Mouse (Mus musculus): ENCODE results near the gene Mpnd. TPM values are rescaled to one million over a fixed set of nuclear protein-coding genes. Genes with fewer than 3 reads are reported as not detected.

The Mpnd gene
- polyA plus RNA-seq, 1 experiment from 2014 or later = 115 TPM

DNA sequence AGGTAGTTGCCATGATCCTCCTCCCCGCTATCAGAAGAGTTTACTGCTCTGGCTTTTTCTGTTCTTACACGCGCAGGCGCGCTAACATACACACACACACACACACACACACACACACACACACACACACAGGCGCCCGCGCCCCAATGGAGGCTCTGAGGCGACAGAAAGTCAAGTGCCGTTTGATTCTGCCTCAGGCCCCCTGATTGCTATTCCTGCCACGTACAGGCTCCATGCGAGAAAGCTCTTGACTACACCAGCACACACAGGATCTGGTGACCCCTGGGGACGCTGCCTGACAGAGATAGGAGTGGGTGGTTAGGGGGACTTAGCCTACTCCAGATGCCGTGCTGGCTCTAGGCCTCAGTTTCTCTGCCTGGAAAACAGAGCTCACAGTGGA, 36.0 kb upstream of the Mpnd start:
- DNase-seq (ENCODE audit: low spot score) (no peak), ATAC-seq (replicated peaks; ENCODE audit: low FRiP score, low TSS enrichment, low read depth) (no peak)
- Histone ChIP-seq H3K4me3 (ENCODE audit: low read depth, low read length) (no peak overlapping the region), H3K9me3 (ENCODE audit: control insufficient read depth, low read length) (no peaks in the 10 kb centered on the region), H3K4me1 (replicated peaks; ENCODE audit: control insufficient read depth, insufficient read depth, low read length) (peaks cover 9% of the 10 kb centered on the region; the same call in 1 of the 2 replicates), H3K36me3 (ENCODE audit: control insufficient read depth, insufficient read depth, low read length) (peaks cover 33% of the 10 kb centered on the region), H3K4me2 (ENCODE audit: low read length) (no peak overlapping the region), H3K27ac (ENCODE audit: low read depth) (no peak overlapping the region), H3K9ac (ENCODE audit: low read length) (no peak overlapping the region), H3K27me3 (replicated peaks; ENCODE audit: control insufficient read depth, insufficient read depth, low read length) (peaks cover 10% of the 10 kb centered on the region; the same call in 1 of the 2 replicates)
- WGBS = 53% methylated on average over 14 of the region's 14 CpGs

DNA sequence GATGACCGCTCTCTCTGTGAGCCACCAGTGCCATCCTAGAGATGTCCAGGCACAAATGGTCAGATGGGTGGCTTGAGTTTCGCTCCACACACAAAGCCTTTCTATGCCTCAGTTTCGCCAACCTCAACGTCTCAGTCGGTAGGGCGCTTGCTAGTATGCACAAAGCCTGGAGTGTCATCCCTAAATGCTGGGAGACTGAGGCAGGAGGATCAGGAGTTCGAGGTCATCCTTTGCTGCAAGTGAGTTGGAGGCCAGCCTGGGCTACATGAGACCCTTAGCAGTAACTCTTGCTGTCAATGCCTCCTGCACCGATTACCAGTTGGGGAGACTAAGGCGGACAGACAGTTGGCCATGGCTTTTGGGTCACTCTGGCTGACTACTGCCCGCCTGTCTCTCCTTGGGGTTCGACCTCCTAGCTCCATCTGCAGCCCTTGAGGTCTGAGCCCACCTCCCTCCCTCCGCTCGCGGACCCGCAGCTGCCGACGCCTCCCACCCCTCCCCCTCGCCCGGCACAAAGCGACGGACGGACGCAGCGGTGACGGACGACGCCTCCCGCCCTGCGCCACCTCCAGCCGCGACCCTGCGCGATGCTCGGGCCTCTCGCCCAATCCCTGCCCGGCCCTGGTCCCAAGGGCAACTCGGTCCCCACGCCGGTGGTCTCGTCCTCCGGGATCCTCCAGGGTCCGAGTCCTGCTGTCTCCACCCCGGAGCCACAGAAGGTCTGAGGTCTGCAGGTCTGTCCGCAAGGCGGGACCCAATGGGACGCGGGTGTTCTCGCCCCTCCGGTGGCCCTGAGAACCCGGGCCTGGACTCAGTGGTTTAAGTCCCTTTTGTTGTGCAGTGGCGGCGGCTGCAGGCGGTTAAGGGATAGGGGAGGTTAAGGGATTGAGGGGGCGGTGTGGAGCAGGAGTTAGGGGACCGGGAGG, 35.3 kb upstream of the Mpnd start, which contains the start of gene Shd:
Gene Shd, plus strand, starts transcription at position 502 of the 926 bp plus-strand sequence.
- ATAC-seq (replicated peaks; ENCODE audit: low FRiP score, low TSS enrichment, low read depth) = peak; percentile 41
- H3K9ac ChIP-seq (ENCODE audit: low read length) = peak within 1 kb of the TSS; percentile 41
- peak within 1 kb of the TSS; percentile 68 for H3K4me2 ChIP-seq (ENCODE audit: low read length)
- H3K9me3 ChIP-seq (ENCODE audit: control insufficient read depth, low read length) = no peaks in the 10 kb centered on the region
- no peak within 1 kb of the TSS for H3K27ac ChIP-seq (ENCODE audit: low read depth)
- peaks cover 26% of the 10 kb centered on the region for H3K36me3 ChIP-seq (ENCODE audit: control insufficient read depth, insufficient read depth, low read length)
- peak; percentile 73 for DNase-seq (ENCODE audit: low spot score)
- 8% methylated on average over 55 of the region's 55 CpGs for WGBS
- H3K27me3 ChIP-seq (replicated peaks; ENCODE audit: control insufficient read depth, insufficient read depth, low read length) = peaks cover 10% of the 10 kb centered on the region; the same call in 1 of the 2 replicates
- peak within 1 kb of the TSS; percentile 43 for H3K4me3 ChIP-seq (ENCODE audit: low read depth, low read length)
- peaks cover 9% of the 10 kb centered on the region; the same call in 1 of the 2 replicates for H3K4me1 ChIP-seq (replicated peaks; ENCODE audit: control insufficient read depth, insufficient read depth, low read length)

DNA sequence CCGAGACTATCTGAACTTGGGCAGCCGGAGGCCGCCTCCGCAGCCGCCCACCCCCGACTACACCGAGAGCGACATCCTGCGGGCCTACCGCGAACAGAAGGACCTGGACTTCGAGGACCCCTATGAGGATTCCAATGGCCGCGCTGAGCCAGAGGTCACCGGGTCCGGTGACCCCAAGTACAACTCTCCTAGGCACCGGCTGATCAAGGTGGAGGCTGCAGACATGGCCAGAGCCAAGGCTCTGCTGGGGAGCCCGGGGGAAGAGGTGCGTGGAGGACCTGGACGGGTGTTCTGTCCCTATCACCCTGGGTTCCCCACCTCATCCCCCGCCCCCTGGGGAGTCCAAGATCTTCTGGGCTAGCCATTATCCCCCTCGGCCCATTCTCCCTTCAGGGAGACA, 34.1 kb upstream of the Mpnd start:
- H3K4me2 ChIP-seq (ENCODE audit: low read length) = peak overlapping the region; percentile 68
- ATAC-seq (replicated peaks; ENCODE audit: low FRiP score, low TSS enrichment, low read depth) (no peak), DNase-seq (ENCODE audit: low spot score) (no peak)
- peaks cover 10% of the 10 kb centered on the region; the same call in 1 of the 2 replicates for H3K27me3 ChIP-seq (replicated peaks; ENCODE audit: control insufficient read depth, insufficient read depth, low read length)
- H3K27ac ChIP-seq (ENCODE audit: low read depth) = no peak overlapping the region
- H3K4me3 ChIP-seq (ENCODE audit: low read depth, low read length) = no peak overlapping the region
- peaks cover 16% of the 10 kb centered on the region for H3K36me3 ChIP-seq (ENCODE audit: control insufficient read depth, insufficient read depth, low read length)
- H3K4me1 ChIP-seq (replicated peaks; ENCODE audit: control insufficient read depth, insufficient read depth, low read length) = peaks cover 13% of the 10 kb centered on the region; the same call in 1 of the 2 replicates
- 37% methylated on average over 22 of the region's 22 CpGs for WGBS
- H3K9me3 ChIP-seq (ENCODE audit: control insufficient read depth, low read length) = no peaks in the 10 kb centered on the region
- H3K9ac ChIP-seq (ENCODE audit: low read length) = peak overlapping the region; percentile 41

DNA sequence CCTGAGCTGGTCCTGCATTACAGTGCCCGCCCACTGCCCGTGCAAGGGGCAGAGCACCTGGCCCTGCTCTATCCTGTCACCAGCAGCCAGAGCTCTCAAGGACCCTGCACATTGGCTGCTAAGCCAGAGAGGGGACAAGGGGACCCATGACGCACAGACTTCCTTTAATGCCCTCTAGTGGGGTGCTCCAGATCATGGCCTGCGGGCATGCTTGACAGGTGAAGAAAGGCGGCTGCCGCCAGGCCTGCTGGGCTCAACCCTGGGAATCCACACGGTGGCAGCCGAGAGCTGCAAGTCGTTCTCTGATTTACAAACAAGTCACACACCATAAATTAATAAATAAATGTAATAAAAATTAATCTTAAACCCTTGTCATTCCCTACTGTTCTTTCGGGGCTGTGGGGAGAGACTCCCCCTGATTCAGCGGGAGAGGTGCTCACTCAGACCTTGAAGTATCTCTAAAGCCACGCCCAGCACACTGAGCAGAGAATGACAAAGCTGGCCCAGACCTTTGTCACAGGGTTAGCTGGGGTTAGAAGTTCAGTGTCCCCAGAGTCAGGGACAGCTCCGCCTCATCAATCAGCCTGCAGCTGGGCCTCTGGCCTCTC, 29.2 kb upstream of the Mpnd start:
- peak; percentile 90 for DNase-seq (ENCODE audit: low spot score)
- WGBS = 15% methylated on average over 13 of the region's 13 CpGs
- H3K27ac ChIP-seq (ENCODE audit: low read depth) = no peak overlapping the region
- no peak overlapping the region for H3K4me3 ChIP-seq (ENCODE audit: low read depth, low read length)
- no peaks in the 10 kb centered on the region for H3K27me3 ChIP-seq (replicated peaks; ENCODE audit: control insufficient read depth, insufficient read depth, low read length)
- H3K4me2 ChIP-seq (ENCODE audit: low read length) = peak overlapping the region; percentile 23; the same call in 1 of the 2 replicates
- ATAC-seq (replicated peaks; ENCODE audit: low FRiP score, low TSS enrichment, low read depth) = peak; percentile 84
- H3K36me3 ChIP-seq (ENCODE audit: control insufficient read depth, insufficient read depth, low read length) = no peaks in the 10 kb centered on the region
- H3K4me1 ChIP-seq (replicated peaks; ENCODE audit: control insufficient read depth, insufficient read depth, low read length) = peaks cover 10% of the 10 kb centered on the region; the same call in 1 of the 2 replicates
- no peaks in the 10 kb centered on the region for H3K9me3 ChIP-seq (ENCODE audit: control insufficient read depth, low read length)
- no peak overlapping the region for H3K9ac ChIP-seq (ENCODE audit: low read length)

DNA sequence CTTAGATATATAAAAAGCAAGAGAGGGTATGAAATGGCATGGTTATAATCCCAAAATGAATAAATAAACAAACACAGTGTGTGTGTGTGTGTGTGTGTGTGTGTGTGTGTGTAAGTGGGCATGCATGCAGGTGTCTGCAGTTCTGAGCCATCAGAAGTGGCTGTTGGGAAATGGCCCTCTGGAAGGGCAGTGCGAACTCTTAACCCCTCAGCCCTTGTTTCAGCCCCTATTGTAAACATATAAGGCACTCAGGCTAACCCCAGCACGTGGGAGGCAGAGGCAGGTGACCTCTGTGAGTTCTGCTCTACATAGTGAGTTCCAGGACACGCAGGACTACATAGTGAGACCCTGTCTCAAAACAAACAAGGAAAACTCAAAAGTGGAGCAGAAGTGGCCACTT, 28.2 kb upstream of the Mpnd start:
- 32% methylated on average over 3 of the region's 3 CpGs for WGBS
- Histone ChIP-seq H3K4me2 (ENCODE audit: low read length) (no peak overlapping the region), H3K27ac (ENCODE audit: low read depth) (no peak overlapping the region), H3K4me3 (ENCODE audit: low read depth, low read length) (no peak overlapping the region), H3K27me3 (replicated peaks; ENCODE audit: control insufficient read depth, insufficient read depth, low read length) (no peaks in the 10 kb centered on the region), H3K9me3 (ENCODE audit: control insufficient read depth, low read length) (no peaks in the 10 kb centered on the region), H3K9ac (ENCODE audit: low read length) (no peak overlapping the region), H3K4me1 (replicated peaks; ENCODE audit: control insufficient read depth, insufficient read depth, low read length) (peaks cover 8% of the 10 kb centered on the region; the same call in 1 of the 2 replicates), H3K36me3 (ENCODE audit: control insufficient read depth, insufficient read depth, low read length) (no peaks in the 10 kb centered on the region)
- DNase-seq (ENCODE audit: low spot score) (no peak), ATAC-seq (replicated peaks; ENCODE audit: low FRiP score, low TSS enrichment, low read depth) (no peak)

DNA sequence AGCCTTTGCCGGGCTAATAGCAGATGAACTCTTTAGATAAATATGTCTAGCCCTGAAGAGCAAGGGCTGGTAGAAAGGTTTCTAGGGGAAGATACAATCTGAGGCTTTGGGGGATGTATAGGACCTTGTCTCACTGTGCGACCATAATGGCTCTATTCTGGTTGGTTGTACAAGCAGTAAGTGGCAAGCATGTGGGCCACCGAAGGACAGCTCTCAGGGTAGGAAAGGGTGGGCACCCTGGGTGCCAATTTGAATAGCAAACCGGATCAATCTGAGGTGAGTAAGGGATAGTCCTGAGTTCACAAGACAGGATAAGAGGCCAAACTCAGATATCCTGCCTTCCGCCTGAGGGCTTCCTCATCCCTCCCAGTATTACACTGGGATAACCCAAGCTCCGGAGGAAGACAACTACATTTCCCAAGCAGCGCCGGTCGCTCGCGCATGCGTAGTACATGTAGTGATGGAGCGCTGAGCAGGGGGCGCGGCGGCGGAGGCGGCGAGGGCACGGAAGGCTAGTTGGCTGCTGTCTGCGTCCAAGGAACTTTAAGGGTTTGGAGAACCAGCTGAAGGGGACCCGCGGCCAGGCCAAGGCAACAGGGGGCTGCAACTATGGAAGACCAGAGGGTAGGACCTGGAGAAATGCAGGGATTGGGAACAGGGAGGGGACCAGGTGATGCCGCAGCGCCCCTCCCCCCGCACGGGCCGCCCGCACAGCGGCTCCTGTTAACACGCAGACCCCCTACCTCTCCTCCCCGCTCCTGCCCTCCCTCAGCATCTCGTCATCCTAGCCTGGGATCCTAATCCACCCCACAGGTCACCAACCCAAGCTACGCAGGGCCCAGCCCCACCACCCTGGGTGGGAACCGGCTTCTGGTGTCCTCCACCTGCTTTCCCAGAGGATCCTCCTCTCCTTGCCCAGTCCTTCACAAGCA, 19.2 kb upstream of the Mpnd start, which contains the start of gene Fsd1:
Gene Fsd1, plus strand, starts transcription at position 480 of the 932 bp plus-strand sequence.
- H3K9me3 ChIP-seq (ENCODE audit: control insufficient read depth, low read length) = no peaks in the 10 kb centered on the region
- peak within 1 kb of the TSS; percentile 38; the same call in 1 of the 2 replicates for H3K9ac ChIP-seq (ENCODE audit: low read length)
- 9% methylated on average over 35 of the region's 35 CpGs for WGBS
- H3K4me1 ChIP-seq (replicated peaks; ENCODE audit: control insufficient read depth, insufficient read depth, low read length) = peaks cover 6% of the 10 kb centered on the region; the same call in 1 of the 2 replicates
- H3K4me3 ChIP-seq (ENCODE audit: low read depth, low read length) = peak within 1 kb of the TSS; percentile 51
- peak; percentile 76 for DNase-seq (ENCODE audit: low spot score)
- H3K36me3 ChIP-seq (ENCODE audit: control insufficient read depth, insufficient read depth, low read length) = no peaks in the 10 kb centered on the region
- ATAC-seq (replicated peaks; ENCODE audit: low FRiP score, low TSS enrichment, low read depth) = peak; percentile 44; the same call in 1 of the 2 replicates
- no peak within 1 kb of the TSS for H3K27ac ChIP-seq (ENCODE audit: low read depth)
- H3K27me3 ChIP-seq (replicated peaks; ENCODE audit: control insufficient read depth, insufficient read depth, low read length) = no peaks in the 10 kb centered on the region
- peak within 1 kb of the TSS; percentile 76 for H3K4me2 ChIP-seq (ENCODE audit: low read length)

DNA sequence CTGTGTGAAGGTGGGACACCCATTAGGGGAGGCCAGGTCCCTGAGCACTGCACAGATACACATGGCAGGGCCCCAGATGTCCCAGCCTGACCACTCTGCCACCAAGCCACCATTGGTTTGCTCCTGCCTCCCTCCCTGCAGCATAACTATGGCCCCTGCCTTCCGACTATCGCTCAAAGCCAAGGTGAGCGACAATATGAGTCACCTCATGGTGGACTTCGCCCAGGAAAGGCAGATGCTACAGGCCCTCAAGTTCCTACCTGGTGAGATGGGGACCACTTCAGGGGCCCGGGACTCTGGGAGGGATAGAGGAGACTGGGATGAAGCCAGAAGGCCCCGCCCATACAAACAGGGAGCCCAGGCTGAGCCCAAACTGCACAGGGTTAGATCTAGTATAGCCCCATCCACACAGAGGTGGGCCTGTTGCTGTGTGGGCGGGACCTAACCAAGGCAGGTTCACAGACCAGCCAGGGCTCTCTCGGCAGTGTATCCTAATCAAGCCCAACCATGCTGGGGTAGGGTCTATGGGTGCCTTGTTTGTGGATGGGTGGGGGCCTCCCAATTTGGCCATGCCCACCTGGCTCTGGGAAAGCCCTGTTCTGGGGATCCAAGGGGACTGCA, 15.1 kb upstream of the Mpnd start:
- H3K4me3 ChIP-seq (ENCODE audit: low read depth, low read length) = no peak overlapping the region
- no peaks in the 10 kb centered on the region for H3K36me3 ChIP-seq (ENCODE audit: control insufficient read depth, insufficient read depth, low read length)
- peak; percentile 41 for ATAC-seq (replicated peaks; ENCODE audit: low FRiP score, low TSS enrichment, low read depth)
- no peak overlapping the region for H3K9ac ChIP-seq (ENCODE audit: low read length)
- H3K27me3 ChIP-seq (replicated peaks; ENCODE audit: control insufficient read depth, insufficient read depth, low read length) = no peaks in the 10 kb centered on the region
- H3K27ac ChIP-seq (ENCODE audit: low read depth) = no peak overlapping the region
- peaks cover 6% of the 10 kb centered on the region; the same call in 1 of the 2 replicates for H3K4me1 ChIP-seq (replicated peaks; ENCODE audit: control insufficient read depth, insufficient read depth, low read length)
- no peak for DNase-seq (ENCODE audit: low spot score)
- no peaks in the 10 kb centered on the region for H3K9me3 ChIP-seq (ENCODE audit: control insufficient read depth, low read length)
- H3K4me2 ChIP-seq (ENCODE audit: low read length) = no peak overlapping the region
- WGBS = 81% methylated on average over 8 of the region's 8 CpGs

Data from intestine, embryonic 14.5 days (tissue).